Mouse (Mus musculus) intestine, postnatal 0 days (tissue): ENCODE results near the gene Tekt4. TPM values are rescaled to one million over a fixed set of nuclear protein-coding genes. Genes with fewer than 3 reads are reported as not detected.

Experiments used
- ATAC-seq: fragments of 200-750 bp; cut with Nextera tagmentation; 2 replicates; pipeline ENCODE4 v1.8.0; 2017; ENCODE audit warnings: mild to moderate bottlenecking, moderate TSS enrichment, moderate library complexity
- H3K27ac ChIP-seq: fragments of 300-500 bp; sonication (generic); 2 replicates; pipeline ENCODE4 v1.5.1; 2014; ENCODE audit warnings: mild to moderate bottlenecking, low read depth, low read length, moderate library complexity
- H3K27me3 ChIP-seq: fragments of 300-500 bp; sonication (generic); replicated peaks from 2 replicates; pipeline ENCODE4 v1.6.1; 2014; ENCODE audit warnings: low read length, mixed read lengths; ENCODE audit not compliant: control insufficient read depth, insufficient read depth
- H3K36me3 ChIP-seq: fragments of 300-500 bp; sonication (generic); 2 replicates; pipeline ENCODE4 v1.6.1; 2014; ENCODE audit warnings: mild to moderate bottlenecking, moderate library complexity; ENCODE audit not compliant: control insufficient read depth, insufficient read depth
- H3K4me1 ChIP-seq: fragments of 300-500 bp; sonication (generic); replicated peaks from 2 replicates; pipeline ENCODE4 v1.6.1; 2014; ENCODE audit warnings: antibody characterized with exemption, low read length, mixed read lengths; ENCODE audit not compliant: control insufficient read depth, insufficient read depth
- H3K4me2 ChIP-seq: fragments of 300-500 bp; sonication (generic); replicated peaks from 2 replicates; pipeline ENCODE4 v1.6.1; 2014; ENCODE audit warnings: low read depth, mild to moderate bottlenecking, moderate library complexity
- H3K4me3 ChIP-seq: fragments of 300-500 bp; sonication (generic); 2 replicates; pipeline ENCODE4 v1.5.1; 2014; ENCODE audit warnings: low read depth, low read length
- H3K9ac ChIP-seq: fragments of 300-500 bp; sonication (generic); 2 replicates; pipeline ENCODE4 v1.6.1; 2014; ENCODE audit warnings: mild to moderate bottlenecking, low read depth, low read length
- H3K9me3 ChIP-seq: fragments of 300-500 bp; sonication (generic); 2 replicates; pipeline ENCODE4 v1.6.1; 2016; ENCODE audit warnings: mixed run types; ENCODE audit not compliant: control insufficient read depth
- CTCF ChIP-seq: sonication (generic); IDR thresholded peaks from 2 replicates; pipeline ENCODE4 v1.5.1; 2016; ENCODE audit warnings: low read depth, mild to moderate bottlenecking, control low read depth, antibody characterized with exemption, moderate library complexity
- WGBS: fragments of 180-500 bp; shearing (Covaris S2); extraction: QIAGEN DNeasy Blood & Tissue Kit; methylation state at CpG from one replicate; pipeline ENCODE4 v1.1.7; 2014; 5-methylcytosine and 5-hydroxymethylcytosine counted together
- polyA plus RNA-seq: library from polyadenylated mRNA; unstranded; fragments of >200 nt; fragmentation: Nextera tagmentation; extraction: Ambion mirVana; gene quantifications from 2 replicates; pipeline ENCODE4 v1.2.1, GENCODE M21; 2015

Gene Tekt4
- polyA plus RNA-seq = not detected in 2 replicates

DNA sequence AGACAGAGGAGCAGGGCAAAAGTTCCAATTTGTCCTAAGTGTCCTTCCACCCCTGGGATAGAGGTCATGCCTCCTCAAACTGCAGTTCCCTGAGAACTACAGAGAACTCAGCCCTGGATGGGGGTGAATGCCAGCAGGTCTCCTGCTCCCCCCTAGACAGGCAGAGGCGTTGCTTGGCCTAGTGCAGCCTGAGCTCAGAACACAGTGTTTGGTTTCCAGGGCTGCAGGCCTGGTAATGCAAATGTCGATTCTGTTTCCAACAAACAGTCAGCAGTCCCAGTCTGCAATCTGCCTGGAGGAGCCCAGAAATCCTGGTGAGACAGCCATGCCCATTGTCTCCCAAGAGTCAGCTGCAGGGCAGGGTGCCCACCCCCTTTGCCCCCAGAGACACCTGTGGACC lies at the start of gene Tekt4:
TSS of gene Tekt4 (plus strand) at position 344 of the 400 bp plus-strand sequence.
- Histone ChIP-seq H3K27me3 (no peaks in the 10 kb centered on the region), H3K27ac (no peak within 1 kb of the TSS), H3K36me3 (no peaks in the 10 kb centered on the region), H3K9me3 (no peaks in the 10 kb centered on the region), H3K4me1 (no peaks in the 10 kb centered on the region), H3K4me3 (no peak within 1 kb of the TSS), H3K9ac (no peak within 1 kb of the TSS), H3K4me2 (no peak within 1 kb of the TSS)
- WGBS = 43% methylated on average over 2 of the region's 2 CpGs
- no peak for TF ChIP-seq CTCF
- ATAC-seq = no peak

DNA sequence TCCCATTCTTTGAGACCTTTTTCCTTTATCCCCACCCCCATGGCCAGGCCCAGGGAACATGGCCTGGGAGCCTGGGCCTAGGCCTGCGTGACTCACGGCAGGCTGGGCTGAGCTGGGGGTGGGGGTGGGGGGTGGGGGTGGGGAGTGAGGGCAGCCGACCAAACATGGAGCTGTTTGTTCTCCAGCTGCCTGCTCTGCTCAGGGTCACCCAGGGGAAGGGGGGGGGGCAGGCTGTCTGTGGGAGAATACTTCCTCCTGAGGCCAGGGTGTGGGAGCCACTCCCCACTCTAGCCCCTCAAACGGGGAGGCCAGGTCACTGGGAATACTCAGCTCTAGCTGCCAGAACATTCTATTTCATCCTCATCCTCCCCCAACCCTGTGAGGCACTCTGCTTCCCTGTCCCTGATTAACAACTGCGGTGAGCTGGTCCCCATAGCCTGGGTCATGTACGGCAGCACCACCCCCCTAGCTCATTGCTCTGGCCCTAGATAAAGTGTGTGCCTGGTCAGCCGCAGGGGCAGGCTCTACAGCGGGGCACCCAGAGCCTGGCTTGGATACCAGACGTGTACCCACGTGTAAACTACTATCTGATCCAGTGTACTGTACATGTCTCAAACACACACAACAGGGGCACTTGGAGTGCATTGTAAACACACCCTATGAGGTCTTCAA lies 49.1 kb upstream of the Tekt4 start:
- TF ChIP-seq CTCF = no peak
- peak; percentile 34; the same call in 1 of the 2 replicates for ATAC-seq
- H3K4me1 ChIP-seq = 0 out of 2 replicates have a peak, but pooled peaks cover 2% of the 10 kb centered on the region

DNA sequence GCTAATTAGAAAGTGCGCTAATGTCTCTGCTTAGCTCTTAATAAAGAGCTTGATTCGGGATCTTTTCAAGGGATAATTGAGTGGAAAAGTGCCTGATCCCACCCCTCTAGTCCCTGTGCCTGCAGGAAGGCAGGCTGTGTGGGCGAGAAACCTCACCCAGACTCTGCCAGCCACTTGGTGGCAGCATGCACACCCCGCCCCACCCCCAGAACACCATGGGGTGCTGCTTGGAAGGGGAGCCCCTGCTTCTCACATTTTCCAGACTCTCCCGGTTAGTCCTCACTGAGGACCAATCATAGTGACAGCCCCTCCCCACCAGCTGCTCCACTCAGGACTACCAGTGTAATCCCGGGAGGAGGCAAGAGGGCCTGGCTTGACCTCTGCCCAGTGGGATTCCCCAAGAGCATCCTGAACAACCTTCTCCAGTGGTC lies 48.4 kb upstream of the Tekt4 start:
- Histone ChIP-seq H3K27ac (no peak overlapping the region; the same call in 1 of the 2 replicates), H3K4me2 (no peak overlapping the region), H3K4me1 (0 out of 2 replicates have a peak, but pooled peaks cover 2% of the 10 kb centered on the region), H3K9me3 (no peaks in the 10 kb centered on the region), H3K36me3 (no peaks in the 10 kb centered on the region), H3K9ac (no peak overlapping the region), H3K4me3 (no peak overlapping the region), H3K27me3 (no peaks in the 10 kb centered on the region)
- peak; percentile 51 for TF ChIP-seq CTCF
- WGBS = 42% methylated on average over 6 of the region's 6 CpGs
- no peak for ATAC-seq

More for the DNA sequence above, 49.1 kb upstream of the Tekt4 start:
- no peak overlapping the region; the same call in none of the 2 replicates for H3K27ac ChIP-seq
- no peaks in the 10 kb centered on the region for H3K27me3 ChIP-seq
- H3K4me3 ChIP-seq = no peak overlapping the region
- H3K36me3 ChIP-seq = no peaks in the 10 kb centered on the region
- H3K9ac ChIP-seq = no peak overlapping the region
- H3K4me2 ChIP-seq = no peak overlapping the region
- WGBS = 7% methylated on average over 9 of the region's 10 CpGs
- H3K9me3 ChIP-seq = no peaks in the 10 kb centered on the region

DNA sequence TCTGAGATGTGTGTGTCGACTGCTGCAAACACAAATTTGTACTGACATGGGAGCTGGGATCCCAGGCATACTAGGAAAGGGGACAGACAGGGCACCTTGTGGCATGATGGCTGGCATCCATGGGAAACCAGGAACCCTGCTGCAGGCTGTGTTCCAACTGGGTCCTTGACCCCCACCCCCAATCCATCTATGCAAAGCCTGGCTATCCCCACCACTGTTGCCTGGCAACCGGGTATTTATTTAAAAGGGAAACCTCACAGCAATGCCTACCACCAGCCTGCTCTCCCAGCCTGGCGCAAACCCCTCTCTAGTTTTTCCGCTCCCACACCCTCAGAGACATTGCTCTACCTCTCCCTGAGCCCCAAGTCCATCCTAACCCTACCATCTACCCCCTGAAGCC lies 47.1 kb upstream of the Tekt4 start:
- H3K9ac ChIP-seq = no peak overlapping the region
- H3K4me3 ChIP-seq = no peak overlapping the region
- no peaks in the 10 kb centered on the region for H3K9me3 ChIP-seq
- H3K27me3 ChIP-seq = no peaks in the 10 kb centered on the region
- no peak for TF ChIP-seq CTCF
- 0 out of 2 replicates have a peak, but pooled peaks cover 2% of the 10 kb centered on the region for H3K4me1 ChIP-seq
- 61% methylated on average over 4 of the region's 4 CpGs for WGBS
- ATAC-seq = no peak
- no peak overlapping the region for H3K27ac ChIP-seq
- no peaks in the 10 kb centered on the region for H3K36me3 ChIP-seq
- H3K4me2 ChIP-seq = no peak overlapping the region

DNA sequence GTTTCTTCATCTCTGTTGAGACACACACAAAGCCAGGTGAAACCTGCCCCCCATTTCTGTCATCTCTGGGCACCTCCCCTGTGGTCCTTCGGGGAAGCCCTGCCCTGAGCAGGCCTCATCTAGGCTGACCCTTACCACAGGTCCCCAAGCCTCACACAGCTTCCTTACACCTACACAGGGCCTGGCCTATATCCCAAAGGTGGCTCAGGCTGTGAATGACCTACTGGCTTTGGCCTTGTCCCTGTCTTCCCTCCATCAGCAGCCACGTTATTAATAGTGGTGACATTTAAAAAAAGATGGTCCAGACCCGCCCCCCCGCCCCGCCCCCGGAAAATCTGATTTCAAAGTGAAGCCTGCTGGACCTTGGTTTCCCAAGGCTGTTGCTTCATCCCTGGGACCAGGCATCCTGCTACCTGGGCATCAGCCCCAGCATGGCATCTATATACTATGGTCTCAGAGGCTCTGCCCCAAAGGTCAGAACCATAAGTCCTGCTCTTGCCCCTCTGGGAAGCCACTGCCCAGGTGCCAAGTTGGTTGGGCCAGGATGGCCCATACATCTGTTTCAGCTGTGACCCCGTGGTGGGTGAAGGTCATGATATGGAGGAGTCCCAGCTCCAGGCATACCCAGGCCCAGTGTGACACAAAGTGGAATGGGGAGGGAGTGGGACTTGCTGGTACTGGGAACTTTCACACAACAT lies 46.0 kb upstream of the Tekt4 start:
- Histone ChIP-seq H3K36me3 (no peaks in the 10 kb centered on the region), H3K9ac (no peak overlapping the region), H3K27me3 (no peaks in the 10 kb centered on the region), H3K9me3 (no peaks in the 10 kb centered on the region), H3K4me1 (0 out of 2 replicates have a peak, but pooled peaks cover 2% of the 10 kb centered on the region), H3K27ac (no peak overlapping the region), H3K4me2 (no peak overlapping the region), H3K4me3 (no peak overlapping the region)
- TF ChIP-seq CTCF = no peak
- 83% methylated on average over 7 of the region's 7 CpGs for WGBS
- ATAC-seq = no peak

DNA sequence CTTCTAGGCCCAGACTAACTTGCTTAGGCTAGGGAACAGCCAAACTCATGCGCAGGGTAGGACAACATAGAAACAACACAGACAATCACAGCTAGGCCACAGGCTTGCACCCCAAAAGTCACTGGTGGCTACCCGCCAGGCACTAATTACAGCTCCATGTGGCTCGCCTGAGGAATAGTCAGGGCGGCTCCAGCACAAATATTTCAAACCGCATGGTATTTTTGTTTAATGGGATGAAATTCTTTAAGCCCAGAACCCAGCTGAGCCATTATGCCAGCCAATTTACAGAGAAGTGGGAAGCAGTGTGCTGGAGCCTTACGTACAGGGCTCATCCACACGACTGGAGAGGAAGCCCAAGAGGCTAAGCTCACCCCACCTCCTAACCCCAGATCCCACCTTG lies 44.8 kb upstream of the Tekt4 start:
- Histone ChIP-seq H3K36me3 (no peaks in the 10 kb centered on the region), H3K9ac (no peak overlapping the region), H3K4me2 (no peak overlapping the region), H3K4me3 (no peak overlapping the region), H3K9me3 (no peaks in the 10 kb centered on the region), H3K27me3 (no peaks in the 10 kb centered on the region), H3K4me1 (0 out of 2 replicates have a peak, but pooled peaks cover 2% of the 10 kb centered on the region), H3K27ac (no peak overlapping the region)
- TF ChIP-seq CTCF = no peak
- ATAC-seq = no peak
- WGBS = 79% methylated on average over 7 of the region's 7 CpGs
